Mouse (Mus musculus) splenic B cell, adult 2 months (primary cell): Measurements from ENCODE around the gene Cbwd1.

ENCODE experiments used
- DNase-seq: peaks from one replicate; pipeline ENCODE4 v3.0.0-alpha.2; 2011; ENCODE audit warnings: low read depth, low spot score
- H3K27me3 ChIP-seq: 2 replicates; pipeline ENCODE4 v1.6.1; 2012; ENCODE audit warnings: mild to moderate bottlenecking, low read length, moderate library complexity, mixed read lengths; ENCODE audit not compliant: control insufficient read depth, poor library complexity, insufficient read depth, severe bottlenecking
- H3K36me3 ChIP-seq: 2 replicates; pipeline ENCODE4 v1.6.1; 2012; ENCODE audit warnings: mild to moderate bottlenecking, low read length, moderate library complexity, mixed read lengths; ENCODE audit not compliant: control insufficient read depth, poor library complexity, insufficient read depth, severe bottlenecking

Cbwd1 gene

DNA sequence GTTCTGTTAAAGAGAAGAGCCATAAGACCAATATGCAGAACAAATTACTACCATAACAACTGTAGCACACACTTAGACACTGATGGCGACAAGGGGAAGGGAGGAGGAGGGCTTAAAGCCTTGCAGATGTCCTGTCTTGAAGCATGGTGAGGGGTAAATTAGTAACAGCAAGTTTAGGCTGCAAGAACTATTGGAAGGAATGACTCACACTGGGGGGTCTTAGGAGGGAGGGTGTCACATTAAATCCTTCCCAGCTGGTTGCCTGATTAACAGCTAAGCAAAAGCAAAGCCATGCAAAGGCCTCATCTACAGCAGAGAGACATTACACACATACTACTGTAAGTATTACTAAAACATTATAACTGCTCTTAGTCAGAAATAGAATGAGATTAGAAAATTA lies 32.4 kb downstream of the Cbwd1 start:
- DNase-seq, result no peak
- H3K27me3 ChIP-seq, result no peaks in the 10 kb centered on the region
- no peaks in the 10 kb centered on the region for H3K36me3 ChIP-seq

DNA sequence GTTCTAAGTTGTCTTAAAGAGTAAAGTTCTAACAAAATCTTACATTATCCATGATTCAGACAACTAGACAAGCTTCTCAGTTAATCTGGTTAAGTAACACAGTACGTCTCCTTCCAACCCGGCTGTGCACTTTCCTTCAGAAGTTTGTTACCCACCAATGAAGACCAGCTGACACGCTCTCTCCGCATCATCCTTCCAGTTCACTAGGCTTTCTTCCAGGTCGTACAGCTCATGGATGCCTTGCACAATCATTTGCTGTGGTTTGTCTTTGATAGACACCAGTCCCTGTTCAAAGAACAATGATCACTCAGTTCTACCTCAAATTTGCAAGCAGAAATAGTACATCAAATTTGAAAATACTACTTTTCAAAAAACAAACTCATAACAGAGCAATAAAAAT lies 40.5 kb downstream of the Cbwd1 start:
- DNase-seq, result no peak
- no peaks in the 10 kb centered on the region for H3K27me3 ChIP-seq
- peaks cover 4% of the 10 kb centered on the region; the same call in 1 of the 2 replicates for H3K36me3 ChIP-seq

DNA sequence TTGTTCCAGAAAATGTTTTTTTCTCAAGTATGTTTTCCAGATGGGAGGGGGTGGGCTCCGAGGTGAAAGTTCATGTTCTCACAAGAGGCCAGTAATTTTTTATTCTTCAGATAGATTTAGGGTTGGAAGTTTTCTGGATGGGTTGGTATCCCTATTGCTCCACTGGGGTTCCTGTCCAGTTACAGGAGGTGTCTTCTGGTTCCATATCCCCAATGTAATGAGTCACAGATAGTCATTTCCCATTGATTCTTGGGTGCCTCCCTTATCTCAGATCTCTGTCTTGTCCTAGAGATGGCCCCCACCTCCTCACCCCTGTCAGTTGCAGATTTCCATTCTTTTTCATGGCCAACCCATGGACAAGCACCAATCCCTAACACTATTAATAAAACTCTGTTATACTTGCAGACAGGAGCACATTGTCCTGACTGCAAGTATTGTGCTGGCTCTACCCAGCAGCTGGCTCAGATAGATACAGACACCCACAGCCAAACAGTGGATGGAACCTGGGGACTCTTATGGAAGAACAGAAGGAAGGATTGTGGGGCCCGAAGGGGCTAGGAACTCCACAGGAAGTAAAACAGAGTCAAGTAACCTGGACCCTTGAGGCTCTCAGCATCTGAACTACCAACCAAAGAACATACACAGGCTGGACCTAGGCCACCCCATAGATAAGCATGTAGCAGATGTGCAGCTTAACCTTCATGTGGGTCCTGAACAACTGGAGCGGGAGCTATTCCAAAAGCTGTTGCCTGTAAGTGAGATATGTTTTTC lies 52.8 kb downstream of the Cbwd1 start:
- no peak for DNase-seq
- Histone ChIP-seq H3K36me3 (no peaks in the 10 kb centered on the region), H3K27me3 (no peaks in the 10 kb centered on the region)

GRCm38 (mm10) chr19:24907655-24908054 lies 53.8 kb downstream of the Cbwd1 start:
- no peak for DNase-seq
- H3K36me3 ChIP-seq, result no peaks in the 10 kb centered on the region

GRCm38 (mm10) chr19:24902821-24903220 lies 58.6 kb downstream of the Cbwd1 start:
- H3K36me3 ChIP-seq, result no peaks in the 10 kb centered on the region
- no peak for DNase-seq
- no peaks in the 10 kb centered on the region; the same call in none of the 2 replicates for H3K27me3 ChIP-seq

More at GRCm38 (mm10) chr19:24907655-24908054, 53.8 kb downstream of the Cbwd1 start:
- no peaks in the 10 kb centered on the region for H3K27me3 ChIP-seq

- H3K27me3 ChIP-seq, result no peaks in the 10 kb centered on the region; the same call in none of the 2 replicates
- DNase-seq, result peak; percentile 6
- no peaks in the 10 kb centered on the region for H3K36me3 ChIP-seq
Measured at GRCm38 (mm10) chr19:24902256-24902655, 59.2 kb downstream of the Cbwd1 start.

DNA sequence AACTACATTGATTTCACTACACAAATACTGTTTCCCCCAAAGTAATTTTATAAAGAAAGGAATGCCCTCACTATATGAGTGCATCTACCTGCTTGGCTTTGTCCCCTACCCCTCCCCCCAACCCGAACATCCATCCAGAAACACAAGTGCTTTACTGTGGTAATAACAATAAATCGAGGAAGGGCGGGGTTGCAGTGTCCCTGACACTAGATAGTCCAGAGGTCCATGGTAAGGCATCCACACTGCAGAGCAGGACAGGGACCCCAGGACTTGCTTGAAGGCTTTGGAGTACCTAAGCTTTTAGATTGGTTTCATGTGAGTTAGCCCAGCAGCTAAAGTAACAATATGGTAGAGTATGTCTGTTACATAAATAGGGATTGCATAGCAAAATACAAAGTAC lies 59.7 kb downstream of the Cbwd1 start:
- Histone ChIP-seq H3K27me3 (no peaks in the 10 kb centered on the region; the same call in none of the 2 replicates), H3K36me3 (no peaks in the 10 kb centered on the region)
- DNase-seq, result no peak

GRCm38 (mm10) chr19:24900581-24901220 lies 60.7 kb downstream of the Cbwd1 start, which contains the start of gene Foxd4:
Foxd4 (minus strand) TSS chr19:24901197.
- H3K27me3 ChIP-seq, result no peaks in the 10 kb centered on the region; the same call in none of the 2 replicates
- DNase-seq, result peak; percentile 5
- H3K36me3 ChIP-seq, result no peaks in the 10 kb centered on the region

DNA sequence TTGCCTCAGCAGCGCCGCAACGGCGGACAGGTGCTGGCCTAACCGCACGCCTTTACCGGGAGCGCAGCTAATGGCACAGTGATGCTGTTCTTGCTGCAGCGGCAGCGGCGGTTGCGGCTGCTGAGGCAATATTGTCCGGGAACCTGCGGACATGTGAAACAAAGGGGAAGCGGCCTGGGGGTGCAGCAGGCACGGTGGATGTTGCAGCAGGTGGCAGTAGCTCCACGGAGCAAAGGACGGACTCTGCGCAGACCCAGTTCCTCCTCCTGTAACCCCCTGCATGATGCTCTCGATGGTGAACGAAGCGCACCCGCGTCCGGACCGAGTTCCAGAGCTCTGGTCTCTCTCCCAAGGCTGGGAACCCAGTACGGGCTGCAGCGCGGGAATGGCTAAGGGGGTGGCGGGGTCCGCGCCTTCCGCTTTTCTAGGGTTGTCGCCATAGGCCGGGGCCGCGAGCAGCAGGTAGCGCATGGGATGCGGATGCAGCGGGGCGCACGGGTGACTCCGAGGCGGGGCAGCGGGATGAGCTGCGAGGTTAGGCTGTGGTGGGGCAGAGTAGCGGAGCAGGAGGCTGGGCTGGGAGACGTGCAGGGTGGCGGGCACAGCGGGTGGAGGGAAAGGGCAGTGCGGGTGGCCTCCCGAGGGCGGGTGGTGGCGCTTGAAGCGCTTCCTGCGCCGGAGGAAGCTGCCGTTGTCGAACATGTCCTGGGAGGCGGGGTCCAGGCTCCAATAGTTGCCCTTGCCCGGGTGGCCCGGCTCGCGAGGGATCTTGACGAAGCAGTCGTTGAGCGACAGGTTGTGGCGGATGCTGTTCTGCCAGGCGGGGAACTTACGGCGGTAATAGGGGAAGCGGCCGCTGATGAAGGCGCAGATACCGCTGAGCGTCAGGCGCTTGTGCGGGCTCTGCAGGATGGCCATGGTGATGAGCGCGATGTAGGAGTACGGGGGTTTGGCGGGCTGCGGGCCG lies 61.5 kb downstream of the Cbwd1 start:
- H3K27me3 ChIP-seq, result no peaks in the 10 kb centered on the region; the same call in none of the 2 replicates
- peak; percentile 47 for DNase-seq
- no peaks in the 10 kb centered on the region for H3K36me3 ChIP-seq

- peak; percentile 32 for DNase-seq
- no peaks in the 10 kb centered on the region for H3K36me3 ChIP-seq
Measured at GRCm38 (mm10) chr19:24898737-24899577, 62.5 kb downstream of the Cbwd1 start.

DNA sequence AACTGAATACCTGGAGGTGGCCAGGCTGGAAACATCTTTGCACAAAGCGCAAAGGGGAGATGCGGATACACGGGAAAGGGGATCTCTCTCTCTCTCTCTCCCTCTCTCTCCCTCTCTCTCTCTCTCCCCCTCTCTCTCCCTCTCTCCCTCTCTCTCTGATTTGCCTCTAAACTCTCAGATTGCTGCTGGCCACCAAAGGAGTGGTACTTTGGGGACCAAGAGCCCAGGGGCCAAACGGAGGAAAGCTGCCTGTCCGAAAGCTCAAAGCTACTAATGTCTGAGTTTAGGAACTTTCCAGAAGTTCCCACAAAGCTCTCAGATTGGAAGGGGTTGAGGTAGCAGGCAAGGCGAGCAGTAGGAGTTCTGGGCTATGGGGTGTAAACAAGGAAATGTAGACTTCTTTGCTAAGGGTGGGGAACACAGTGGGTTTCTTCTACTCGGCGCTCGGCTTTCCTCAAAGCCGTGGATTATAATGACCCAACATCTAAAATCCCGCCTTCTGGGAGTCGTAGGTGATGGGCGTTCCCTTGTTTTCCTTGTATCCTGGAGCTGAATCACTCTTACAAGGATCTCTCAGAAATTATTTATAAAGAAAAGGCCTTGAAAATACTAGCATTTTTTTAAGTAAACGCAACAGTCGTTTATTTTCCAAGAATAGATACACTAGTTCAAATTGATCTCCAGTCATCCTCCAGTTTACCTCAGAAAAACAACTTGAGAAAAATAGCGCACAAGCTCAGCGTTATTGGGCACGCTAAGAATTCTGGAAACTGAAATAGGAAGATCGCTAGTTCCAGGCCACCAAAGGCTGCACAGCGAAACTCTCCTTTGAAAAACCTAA lies 63.3 kb downstream of the Cbwd1 start:
- Histone ChIP-seq H3K36me3 (no peaks in the 10 kb centered on the region), H3K27me3 (no peaks in the 10 kb centered on the region; the same call in none of the 2 replicates)
- peak; percentile 8 for DNase-seq

More at GRCm38 (mm10) chr19:24898737-24899577, 62.5 kb downstream of the Cbwd1 start:
- H3K27me3 ChIP-seq, result no peaks in the 10 kb centered on the region; the same call in none of the 2 replicates

DNA sequence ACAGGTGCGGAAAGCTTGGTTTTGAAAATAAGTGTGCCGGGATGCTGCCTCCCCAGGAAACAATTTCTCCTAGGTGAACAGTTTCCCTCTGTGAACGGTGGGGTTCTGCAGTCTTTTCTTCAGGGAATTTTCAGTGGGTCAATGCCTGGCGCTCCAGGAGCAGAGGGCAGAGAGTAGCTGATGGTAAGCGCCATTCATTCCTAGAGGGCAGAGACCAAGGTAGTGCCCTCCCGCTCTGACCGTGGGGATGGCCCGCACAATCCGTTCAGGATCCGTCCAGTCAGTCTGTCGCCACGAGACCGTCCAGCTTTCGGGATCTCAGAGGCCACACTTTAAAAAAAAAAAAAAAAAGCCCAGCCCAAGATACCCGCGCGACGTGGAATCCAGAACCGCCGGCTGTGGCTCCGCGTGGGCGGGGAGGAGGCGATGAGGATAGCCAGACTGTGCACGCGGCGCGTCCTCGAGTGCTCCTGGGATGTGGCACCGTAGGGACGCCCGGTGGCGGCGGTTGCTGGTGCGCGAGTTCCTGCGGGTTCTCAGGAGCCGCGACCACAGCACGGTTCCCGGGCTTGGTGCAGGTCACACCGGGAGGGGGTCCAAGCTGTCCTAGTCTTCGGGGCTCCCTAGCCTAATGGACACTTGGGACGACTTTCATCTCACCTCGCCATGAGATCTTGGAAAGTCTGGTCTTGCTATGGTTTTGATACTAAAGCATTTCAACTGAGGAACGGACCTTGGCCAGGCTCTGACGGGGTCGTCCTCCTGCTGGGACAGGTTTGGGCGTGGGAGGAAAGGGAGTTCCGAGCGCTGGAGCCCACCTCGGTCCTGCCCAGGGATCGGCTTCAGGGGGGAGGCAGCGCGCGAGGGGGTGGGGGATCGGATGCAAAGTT lies 64.2 kb downstream of the Cbwd1 start:
- Histone ChIP-seq H3K27me3 (no peaks in the 10 kb centered on the region; the same call in none of the 2 replicates), H3K36me3 (no peaks in the 10 kb centered on the region)
- DNase-seq, result peak; percentile 4
